Mouse (Mus musculus) forebrain, embryonic 11.5 days (tissue): ENCODE results near the gene Mrps6. TPM values are rescaled to one million over a fixed set of nuclear protein-coding genes. Genes with fewer than 3 reads are reported as not detected.

Experiments
- ATAC-seq: fragments of 200-750 bp; cut with Nextera tagmentation; replicated peaks from 2 replicates; pipeline ENCODE4 v1.8.0; 2017; ENCODE audit warnings: moderate TSS enrichment; ENCODE audit not compliant: low FRiP score
- DNase-seq: peaks from one replicate; pipeline ENCODE4 v3.0.0-alpha.2; 2017; ENCODE audit warnings: low spot score
- H3K27ac ChIP-seq: fragments of 300-500 bp; sonication (generic); 2 replicates; pipeline ENCODE4 v1.5.1; 2014; ENCODE audit warnings: low read depth, low read length
- H3K27me3 ChIP-seq: fragments of 300-500 bp; sonication (generic); 2 replicates; pipeline ENCODE4 v1.6.1; 2014; ENCODE audit warnings: mild to moderate bottlenecking, low read length, mixed read lengths; ENCODE audit not compliant: control insufficient read depth, insufficient read depth
- H3K36me3 ChIP-seq: fragments of 300-500 bp; sonication (generic); 2 replicates; pipeline ENCODE4 v1.6.1; 2014; ENCODE audit warnings: mild to moderate bottlenecking, low read length, moderate library complexity, mixed read lengths; ENCODE audit not compliant: control insufficient read depth, insufficient read depth
- H3K4me1 ChIP-seq: fragments of 300-500 bp; sonication (generic); replicated peaks from 2 replicates; pipeline ENCODE4 v1.6.1; 2014; ENCODE audit warnings: low read length, mixed read lengths; ENCODE audit not compliant: control insufficient read depth, insufficient read depth
- H3K4me2 ChIP-seq: fragments of 300-500 bp; sonication (generic); 2 replicates; pipeline ENCODE4 v1.6.1; 2014; ENCODE audit warnings: low read depth, mild to moderate bottlenecking, low read length, moderate library complexity, mixed read lengths; ENCODE audit not compliant: severe bottlenecking
- H3K4me3 ChIP-seq: fragments of 300-500 bp; sonication (generic); 2 replicates; pipeline ENCODE4 v1.5.1; 2014; ENCODE audit warnings: low read depth, low read length
- H3K9ac ChIP-seq: fragments of 300-500 bp; sonication (generic); 2 replicates; pipeline ENCODE4 v1.6.1; 2014; ENCODE audit warnings: low read length
- H3K9me3 ChIP-seq: fragments of 300-500 bp; sonication (generic); 2 replicates; pipeline ENCODE4 v1.6.1; 2016; ENCODE audit warnings: low read length, mixed read lengths; ENCODE audit not compliant: control insufficient read depth
- WGBS: fragments of 180-500 bp; shearing (Covaris S2); extraction: QIAGEN DNeasy Blood & Tissue Kit; methylation state at CpG from one replicate; pipeline ENCODE4 v1.1.7; 2014; 5-methylcytosine and 5-hydroxymethylcytosine counted together
- polyA plus RNA-seq: library from polyadenylated mRNA; unstranded; fragments of >200 nt; fragmentation: Nextera tagmentation; extraction: Ambion mirVana; gene quantifications from 2 replicates; pipeline ENCODE4 v1.2.1, GENCODE M21; 2014

Gene Mrps6
- polyA plus RNA-seq, 1 experiment from 2014 or later, result 117 TPM

DNA sequence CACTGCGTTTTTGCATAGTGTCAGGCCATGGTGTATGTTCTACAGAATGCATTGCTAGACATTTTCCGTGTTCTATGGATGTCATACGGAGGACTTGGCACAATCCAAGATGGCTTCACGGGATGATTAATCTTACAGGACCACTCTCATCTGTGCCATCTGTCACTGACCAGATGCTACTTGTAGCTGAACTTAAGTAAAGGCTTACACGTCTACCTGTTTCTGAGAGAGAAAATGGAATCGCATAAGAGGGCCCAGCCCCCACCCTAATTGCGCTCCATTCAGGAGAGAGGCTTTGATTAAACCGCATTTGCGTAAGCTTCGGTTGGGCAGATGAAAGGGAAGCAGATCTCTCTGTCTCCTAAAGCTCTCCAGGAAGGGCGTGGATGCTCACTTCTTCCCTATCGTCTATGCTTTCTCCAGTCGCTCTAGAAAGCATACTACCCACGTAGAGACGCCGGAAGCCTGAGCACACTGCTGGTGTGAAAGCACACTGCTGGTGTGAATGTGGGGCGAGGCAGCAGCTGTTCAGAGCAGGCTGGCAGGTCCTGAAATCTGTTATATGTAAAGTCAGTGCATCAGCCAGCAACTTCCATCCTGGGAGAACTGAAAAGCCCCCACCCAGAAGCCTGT is 62.9 kb downstream of the Mrps6 start:
- Histone ChIP-seq H3K27me3 (no peaks in the 10 kb centered on the region), H3K4me2 (no peak overlapping the region), H3K36me3 (no peaks in the 10 kb centered on the region), H3K9me3 (peaks cover 2% of the 10 kb centered on the region; the same call in 1 of the 2 replicates), H3K4me1 (no peaks in the 10 kb centered on the region), H3K27ac (no peak overlapping the region), H3K4me3 (no peak overlapping the region), H3K9ac (no peak overlapping the region)
- WGBS, result 59% methylated on average over 17 of the region's 17 CpGs
- DNase-seq (no peak), ATAC-seq (no peak)

DNA sequence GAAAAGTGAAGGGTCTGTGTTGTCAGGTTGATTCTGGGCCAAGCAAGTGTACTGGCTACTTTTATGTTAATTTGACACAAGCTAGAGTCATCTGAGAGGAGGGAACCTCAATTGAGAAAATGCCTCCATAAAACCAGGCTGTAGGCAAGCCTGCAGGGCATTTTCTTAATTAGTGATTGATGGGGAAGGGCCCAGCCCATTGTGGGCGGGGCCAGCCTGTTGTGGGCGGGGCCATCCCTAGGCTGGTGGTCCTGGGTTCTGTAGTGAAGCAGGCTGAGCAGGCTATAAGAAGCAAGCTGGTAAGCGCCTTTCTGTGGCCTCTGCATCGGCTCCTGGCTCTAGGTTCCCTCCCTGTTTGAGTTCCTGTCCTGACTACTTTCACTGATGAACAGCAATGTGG is 69.2 kb downstream of the Mrps6 start:
- no peak overlapping the region for H3K4me3 ChIP-seq
- peaks cover 2% of the 10 kb centered on the region; the same call in 1 of the 2 replicates for H3K9me3 ChIP-seq
- no peak overlapping the region for H3K9ac ChIP-seq
- no peak overlapping the region for H3K27ac ChIP-seq
- H3K4me1 ChIP-seq, result no peaks in the 10 kb centered on the region
- no peak for ATAC-seq
- no peak overlapping the region for H3K4me2 ChIP-seq
- WGBS, result 61% methylated on average over 4 of the region's 4 CpGs
- DNase-seq, result no peak
- no peaks in the 10 kb centered on the region for H3K36me3 ChIP-seq
- no peaks in the 10 kb centered on the region for H3K27me3 ChIP-seq

DNA sequence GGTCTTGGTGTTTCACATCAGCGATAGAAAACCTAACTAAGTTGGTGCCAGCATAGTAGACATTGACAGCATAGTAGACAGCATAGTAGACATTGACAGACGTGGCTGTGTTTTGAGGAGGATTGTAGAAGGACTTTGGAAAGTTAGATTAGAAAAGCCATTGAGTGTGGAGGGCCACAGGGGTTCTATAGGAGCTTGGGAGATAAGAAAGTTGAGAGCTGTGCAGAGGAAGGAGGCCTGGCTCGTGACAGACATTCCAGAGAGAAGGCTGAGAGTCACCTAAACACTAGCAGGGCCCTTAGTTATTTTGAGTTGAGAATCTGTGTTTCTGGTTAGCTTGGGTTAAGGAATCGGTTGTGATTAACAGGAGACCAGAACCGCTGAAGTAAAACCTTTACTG is 69.6 kb downstream of the Mrps6 start:
- H3K9me3 ChIP-seq, result peaks cover 2% of the 10 kb centered on the region; the same call in 1 of the 2 replicates
- 87% methylated on average over 5 of the region's 5 CpGs for WGBS
- DNase-seq (no peak), ATAC-seq (no peak)
- H3K4me2 ChIP-seq, result no peak overlapping the region
- no peak overlapping the region for H3K27ac ChIP-seq
- no peak overlapping the region for H3K9ac ChIP-seq
- H3K36me3 ChIP-seq, result no peaks in the 10 kb centered on the region
- no peak overlapping the region for H3K4me3 ChIP-seq
- H3K4me1 ChIP-seq, result no peaks in the 10 kb centered on the region
- H3K27me3 ChIP-seq, result no peaks in the 10 kb centered on the region

DNA sequence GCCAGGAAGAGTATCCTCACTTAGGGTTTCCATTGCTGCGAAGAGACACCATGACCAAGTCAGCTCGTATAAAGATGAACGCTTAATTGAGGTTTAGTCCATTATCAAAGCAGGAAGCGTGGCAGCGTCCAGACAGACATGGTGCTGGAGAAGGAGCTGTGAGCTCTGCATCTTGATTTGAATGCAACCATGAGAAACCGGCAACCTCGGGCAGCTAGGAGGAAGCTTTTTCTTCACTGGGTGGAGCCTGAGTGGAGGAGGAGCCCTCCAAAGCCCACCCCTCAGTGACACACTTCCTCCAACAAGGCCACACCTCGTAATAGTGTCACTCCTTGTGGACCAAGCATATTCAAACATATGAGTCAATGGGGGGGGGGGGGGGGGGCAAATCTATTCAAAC is 71.8 kb downstream of the Mrps6 start:
- WGBS, result 91% methylated on average over 8 of the region's 8 CpGs
- Histone ChIP-seq H3K4me3 (no peak overlapping the region), H3K9ac (no peak overlapping the region), H3K36me3 (no peaks in the 10 kb centered on the region), H3K27ac (no peak overlapping the region), H3K4me1 (no peaks in the 10 kb centered on the region), H3K27me3 (no peaks in the 10 kb centered on the region), H3K4me2 (no peak overlapping the region), H3K9me3 (no peaks in the 10 kb centered on the region)
- ATAC-seq, result no peak
- DNase-seq, result no peak

- Histone ChIP-seq H3K4me3 (no peak overlapping the region), H3K27ac (no peak overlapping the region), H3K27me3 (no peaks in the 10 kb centered on the region), H3K9me3 (no peaks in the 10 kb centered on the region), H3K4me2 (no peak overlapping the region), H3K36me3 (no peaks in the 10 kb centered on the region), H3K9ac (no peak overlapping the region), H3K4me1 (no peaks in the 10 kb centered on the region)
- 91% methylated on average over 4 of the region's 4 CpGs for WGBS
- DNase-seq (no peak), ATAC-seq (no peak)
Measured at GRCm38 (mm10) chr16:92132511-92132910, 74.4 kb downstream of the Mrps6 start.

DNA sequence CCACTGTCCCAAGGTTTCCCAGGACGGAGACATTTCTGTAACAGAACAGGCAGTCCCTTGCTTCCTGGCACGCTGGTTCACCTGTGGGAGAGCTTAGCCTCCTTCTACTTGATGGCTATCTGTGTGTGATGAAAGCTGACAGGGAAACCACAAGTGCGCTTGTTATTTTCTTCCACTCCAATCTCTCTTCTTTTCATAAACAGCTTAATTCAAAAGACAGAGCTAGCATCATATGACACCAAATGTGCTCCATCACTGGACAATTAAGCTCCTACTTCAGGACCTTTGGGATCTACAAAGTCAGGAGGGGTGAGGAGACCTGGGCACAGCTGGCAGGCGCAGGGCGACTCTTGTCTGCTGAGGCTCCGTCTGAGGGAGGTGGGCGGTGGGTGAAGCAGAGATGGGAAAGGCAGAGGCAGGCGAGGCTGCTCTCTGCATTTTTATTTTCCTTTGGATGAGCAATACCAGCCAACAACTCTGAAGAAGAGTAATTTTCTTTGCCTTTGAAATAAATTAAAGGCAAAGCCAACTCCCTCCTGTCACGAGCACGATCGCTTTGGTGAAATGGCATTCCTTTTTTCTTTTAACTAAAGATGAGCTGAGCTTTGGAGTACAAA is 76.2 kb downstream of the Mrps6 start:
- no peak overlapping the region for H3K4me3 ChIP-seq
- H3K9me3 ChIP-seq, result no peaks in the 10 kb centered on the region
- no peak overlapping the region for H3K9ac ChIP-seq
- H3K4me2 ChIP-seq, result no peak overlapping the region
- H3K36me3 ChIP-seq, result no peaks in the 10 kb centered on the region
- no peaks in the 10 kb centered on the region for H3K27me3 ChIP-seq
- WGBS, result 90% methylated on average over 11 of the region's 11 CpGs
- peaks cover 1% of the 10 kb centered on the region; the same call in 1 of the 2 replicates for H3K4me1 ChIP-seq
- no peak for ATAC-seq
- no peak for DNase-seq
- no peak overlapping the region for H3K27ac ChIP-seq

- no peak overlapping the region for H3K4me3 ChIP-seq
- peaks cover 12% of the 10 kb centered on the region; the same call in 1 of the 2 replicates for H3K4me1 ChIP-seq
- 89% methylated on average over 15 of the region's 15 CpGs for WGBS
- H3K9ac ChIP-seq, result no peak overlapping the region
- no peaks in the 10 kb centered on the region for H3K36me3 ChIP-seq
- DNase-seq (no peak), ATAC-seq (no peak)
- no peak overlapping the region for H3K4me2 ChIP-seq
- H3K27me3 ChIP-seq, result no peaks in the 10 kb centered on the region
- no peak overlapping the region for H3K27ac ChIP-seq
- no peaks in the 10 kb centered on the region for H3K9me3 ChIP-seq
Measured at GRCm38 (mm10) chr16:92136275-92136674, 78.2 kb downstream of the Mrps6 start.

- Histone ChIP-seq H3K4me2 (peak overlapping the region; percentile 15; the same call in 1 of the 2 replicates), H3K9me3 (no peaks in the 10 kb centered on the region), H3K27me3 (peaks cover 2% of the 10 kb centered on the region; the same call in 1 of the 2 replicates), H3K4me3 (no peak overlapping the region), H3K9ac (no peak overlapping the region; the same call in 1 of the 2 replicates), H3K27ac (peak overlapping the region; percentile 50; the same call in 1 of the 2 replicates), H3K36me3 (no peaks in the 10 kb centered on the region), H3K4me1 (peaks cover 25% of the 10 kb centered on the region)
- DNase-seq (no peak), ATAC-seq (no peak)
- 30% methylated on average over 15 of the region's 15 CpGs for WGBS
Measured at GRCm38 (mm10) chr16:92139386-92140261, 81.6 kb downstream of the Mrps6 start.
